Mouse (Mus musculus) liver, embryonic 16.5 days (tissue): ENCODE results near the gene Fam149b. TPM values are rescaled to one million over a fixed set of nuclear protein-coding genes. Genes with fewer than 3 reads are reported as not detected.
"Not testable (repeated sequence)": the region's sequence is repeated elsewhere in the genome, so short reads cannot be mapped to it uniquely, and the experiment has no call there.

Experiments
- ATAC-seq: fragments of 200-750 bp; cut with Nextera tagmentation; 2 replicates; pipeline ENCODE4 v1.8.0; 2017; ENCODE audit warnings: low read depth, mild to moderate bottlenecking, moderate number of reproducible peaks, moderate library complexity
- H3K27ac ChIP-seq: fragments of 300-500 bp; sonication (generic); 2 replicates; pipeline ENCODE4 v1.5.1; 2014; ENCODE audit warnings: mild to moderate bottlenecking, low read length
- H3K27me3 ChIP-seq: fragments of 300-500 bp; sonication (generic); 2 replicates; pipeline ENCODE4 v1.6.1; 2014; ENCODE audit warnings: low read depth, low read length, mixed read lengths; ENCODE audit not compliant: control insufficient read depth, insufficient read depth
- H3K36me3 ChIP-seq: fragments of 300-500 bp; sonication (generic); 2 replicates; pipeline ENCODE4 v1.6.1; 2014; ENCODE audit warnings: mild to moderate bottlenecking; ENCODE audit not compliant: control insufficient read depth, insufficient read depth
- H3K4me1 ChIP-seq: fragments of 300-500 bp; sonication (generic); 2 replicates; pipeline ENCODE4 v1.6.1; 2014; ENCODE audit warnings: low read depth, low read length, mixed read lengths; ENCODE audit not compliant: control insufficient read depth
- H3K4me2 ChIP-seq: fragments of 300-500 bp; sonication (generic); 2 replicates; pipeline ENCODE4 v1.6.1; 2014; ENCODE audit warnings: low read depth, low read length, mixed read lengths
- H3K4me3 ChIP-seq: fragments of 300-500 bp; sonication (generic); 2 replicates; pipeline ENCODE4 v1.5.1; 2014; ENCODE audit warnings: low read depth, mild to moderate bottlenecking, low read length
- H3K9ac ChIP-seq: fragments of 300-500 bp; sonication (generic); 2 replicates; pipeline ENCODE4 v1.6.1; 2014; ENCODE audit warnings: low read depth, low read length
- H3K9me3 ChIP-seq: fragments of 300-500 bp; sonication (generic); replicated peaks from 2 replicates; pipeline ENCODE4 v1.6.1; 2016; ENCODE audit warnings: low read length; ENCODE audit not compliant: control insufficient read depth
- WGBS: fragments of 180-500 bp; shearing (Covaris S2); extraction: QIAGEN DNeasy Blood & Tissue Kit; methylation state at CpG from one replicate; pipeline ENCODE4 v1.1.7; 2014; ENCODE audit not compliant: insufficient replicate concordance; 5-methylcytosine and 5-hydroxymethylcytosine counted together
- polyA plus RNA-seq: library from polyadenylated mRNA; unstranded; fragments of >200 nt; fragmentation: Nextera tagmentation; extraction: Ambion mirVana; gene quantifications from 2 replicates; pipeline ENCODE4 v1.2.1, GENCODE M21; 2015

Fam149b gene
- polyA plus RNA-seq, result 7.1 and 8.8 TPM in 2 replicates

DNA sequence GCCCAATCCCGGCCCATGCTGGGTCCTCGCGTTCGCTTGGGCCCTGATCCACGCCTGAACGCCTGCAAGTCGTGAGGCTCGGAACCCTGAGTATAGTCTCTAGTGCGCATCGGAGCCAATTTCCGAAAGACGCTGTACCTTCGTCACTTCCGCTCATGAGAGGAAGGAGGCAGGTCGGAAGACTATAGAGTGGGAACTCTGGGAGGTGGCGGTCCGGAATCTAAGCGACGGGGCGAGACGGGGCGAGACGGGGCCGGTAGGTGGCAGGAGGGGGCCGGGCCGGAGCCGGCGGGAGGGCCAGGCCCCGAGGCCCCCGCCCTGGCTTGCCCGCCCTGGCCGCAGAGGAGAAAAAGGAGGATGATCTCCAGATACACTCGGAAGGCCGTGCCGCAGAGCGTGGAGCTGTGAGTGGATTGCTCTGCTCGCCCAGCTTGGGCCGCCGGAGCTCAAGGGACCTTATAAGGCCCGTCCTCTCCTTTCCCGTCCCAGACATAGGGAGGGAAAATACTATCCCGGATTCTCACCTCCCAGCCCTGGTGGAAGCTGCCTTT, at the start of gene Fam149b, which contains the start of gene Ecd:
TSS of gene Fam149b (plus strand) at position 172 of the 551 bp plus-strand sequence.
TSS of gene Ecd (minus strand) at position 131 of the 551 bp plus-strand sequence.
- ATAC-seq, result peak; percentile 99

DNA sequence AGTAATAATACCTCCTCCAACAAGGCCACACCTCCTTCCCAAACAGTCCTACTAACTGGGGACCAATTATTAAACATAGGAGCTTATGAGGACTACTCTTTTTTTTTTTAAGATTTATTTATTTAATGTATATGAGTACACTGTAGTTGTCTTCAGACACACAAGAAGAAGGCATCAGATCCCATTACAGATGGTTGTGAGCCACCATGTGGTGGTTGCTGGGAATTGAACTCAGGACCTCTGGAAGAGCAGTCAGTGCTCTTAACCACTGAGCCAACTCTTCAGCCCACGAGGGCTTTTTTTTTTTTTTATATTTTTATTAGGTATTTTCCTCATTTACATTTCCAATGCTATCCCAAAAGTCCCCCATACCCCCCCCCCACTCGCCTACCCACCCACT, 42.9 kb upstream of the Fam149b start:
- not testable (repeated sequence) for H3K4me2 ChIP-seq, ATAC-seq, H3K27me3 ChIP-seq, H3K4me3 ChIP-seq, H3K36me3 ChIP-seq, H3K27ac ChIP-seq, H3K9me3 ChIP-seq, H3K4me1 ChIP-seq, H3K9ac ChIP-seq
- WGBS, result 40% methylated on average over 2 of the region's 2 CpGs

More for the DNA sequence above, at the start of gene Fam149b, which contains the start of gene Ecd:
- WGBS, result under 1% methylated on average over 42 of the region's 42 CpGs
- H3K9me3 ChIP-seq, result no peaks in the 10 kb centered on the region
- H3K4me1 ChIP-seq, result peaks cover 14% of the 10 kb centered on the region
- peak within 1 kb of the TSS; percentile 79 for H3K4me3 ChIP-seq
- H3K36me3 ChIP-seq, result peaks cover 3% of the 10 kb centered on the region; the same call in 1 of the 2 replicates
- H3K27me3 ChIP-seq, result no peaks in the 10 kb centered on the region
- H3K9ac ChIP-seq, result peak within 1 kb of the TSS; percentile 92
- H3K27ac ChIP-seq, result peak within 1 kb of the TSS; percentile 84
- H3K4me2 ChIP-seq, result peak within 1 kb of the TSS; percentile 53

GRCm38 (mm10) chr14:20315137-20315536, 32.8 kb upstream of the Fam149b start:
- Histone ChIP-seq H3K4me1 (no peaks in the 10 kb centered on the region), H3K9ac (no peak overlapping the region), H3K27ac (no peak overlapping the region), H3K27me3 (no peaks in the 10 kb centered on the region), H3K4me2 (no peak overlapping the region), H3K36me3 (peaks cover 2% of the 10 kb centered on the region), H3K9me3 (no peaks in the 10 kb centered on the region), H3K4me3 (no peak overlapping the region)
- WGBS, result 47% methylated on average over 1 of the region's 1 CpGs
- ATAC-seq, result no peak

DNA sequence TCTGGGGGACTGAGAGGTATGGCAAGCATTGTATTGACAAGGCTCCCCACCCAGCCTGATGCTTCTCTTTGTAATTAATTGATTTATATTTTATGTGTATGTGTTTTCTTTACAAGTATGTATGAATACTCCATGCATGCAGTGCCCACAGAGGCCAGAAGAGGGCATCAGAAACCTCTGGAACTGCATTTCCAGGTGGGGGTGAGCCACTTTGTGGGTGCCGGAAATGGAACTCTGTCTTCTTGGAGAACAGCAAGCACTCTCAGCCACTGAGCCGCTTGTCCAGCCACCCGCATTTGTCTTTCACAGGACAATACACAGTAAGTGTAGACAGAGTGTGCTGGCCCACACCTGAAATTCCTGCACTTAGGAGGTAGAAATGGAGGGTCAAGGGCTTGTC, 28.5 kb upstream of the Fam149b start:
- Histone ChIP-seq H3K9ac (no peak overlapping the region), H3K9me3 (no peaks in the 10 kb centered on the region), H3K4me3 (no peak overlapping the region), H3K27ac (no peak overlapping the region), H3K4me1 (no peaks in the 10 kb centered on the region), H3K4me2 (no peak overlapping the region), H3K36me3 (peaks cover 2% of the 10 kb centered on the region; the same call in 1 of the 2 replicates), H3K27me3 (no peaks in the 10 kb centered on the region)
- WGBS, result 76% methylated on average over 3 of the region's 3 CpGs
- ATAC-seq, result no peak

GRCm38 (mm10) chr14:20324196-20324595, 23.8 kb upstream of the Fam149b start:
- ATAC-seq, result no peak
- no peaks in the 10 kb centered on the region for H3K27me3 ChIP-seq
- H3K9ac ChIP-seq, result no peak overlapping the region
- H3K4me2 ChIP-seq, result no peak overlapping the region
- H3K4me1 ChIP-seq, result no peaks in the 10 kb centered on the region
- no peak overlapping the region for H3K27ac ChIP-seq
- peaks cover 16% of the 10 kb centered on the region for H3K36me3 ChIP-seq
- H3K9me3 ChIP-seq, result no peaks in the 10 kb centered on the region
- no peak overlapping the region for H3K4me3 ChIP-seq
- WGBS, result 87% methylated on average over 9 of the region's 9 CpGs

GRCm38 (mm10) chr14:20328474-20328873, 19.5 kb upstream of the Fam149b start:
- 84% methylated on average over 9 of the region's 9 CpGs for WGBS
- Histone ChIP-seq H3K9me3 (no peaks in the 10 kb centered on the region), H3K9ac (no peak overlapping the region), H3K27me3 (no peaks in the 10 kb centered on the region), H3K4me2 (no peak overlapping the region), H3K4me1 (no peaks in the 10 kb centered on the region), H3K36me3 (peaks cover 17% of the 10 kb centered on the region), H3K4me3 (no peak overlapping the region), H3K27ac (no peak overlapping the region)
- no peak for ATAC-seq

- Histone ChIP-seq H3K9me3 (no peaks in the 10 kb centered on the region), H3K4me1 (no peaks in the 10 kb centered on the region), H3K27me3 (no peaks in the 10 kb centered on the region), H3K27ac (no peak overlapping the region), H3K36me3 (peaks cover 24% of the 10 kb centered on the region), H3K4me2 (no peak overlapping the region), H3K9ac (no peak overlapping the region), H3K4me3 (no peak overlapping the region)
- no peak for ATAC-seq
- 75% methylated on average over 4 of the region's 4 CpGs for WGBS
Measured at GRCm38 (mm10) chr14:20331316-20331715, 16.6 kb upstream of the Fam149b start.

DNA sequence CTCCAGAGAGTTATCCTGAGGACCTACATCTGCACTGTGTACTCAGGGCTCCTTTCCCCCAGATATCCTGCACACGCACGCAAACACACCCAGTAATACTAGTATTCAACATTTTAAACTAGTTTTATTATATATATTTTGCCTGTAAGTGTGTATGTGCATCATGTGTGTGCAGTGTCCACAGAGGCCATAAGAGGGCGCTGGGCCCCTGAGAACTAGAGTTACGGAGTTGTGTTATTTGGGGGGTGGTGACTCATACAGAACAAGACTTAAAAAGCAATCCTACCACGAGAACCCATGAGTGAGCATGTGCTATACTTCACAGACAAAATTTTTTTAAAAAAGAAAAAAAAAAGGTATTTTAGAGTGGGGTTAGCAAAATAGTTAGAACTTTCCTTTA, 8.5 kb upstream of the Fam149b start:
- 80% methylated on average over 5 of the region's 5 CpGs for WGBS
- Histone ChIP-seq H3K4me3 (no peak overlapping the region), H3K9ac (no peak overlapping the region), H3K36me3 (peaks cover 24% of the 10 kb centered on the region), H3K27ac (no peak overlapping the region), H3K9me3 (no peaks in the 10 kb centered on the region), H3K27me3 (no peaks in the 10 kb centered on the region), H3K4me2 (no peak overlapping the region), H3K4me1 (no peaks in the 10 kb centered on the region; the same call in 1 of the 2 replicates)
- no peak for ATAC-seq

DNA sequence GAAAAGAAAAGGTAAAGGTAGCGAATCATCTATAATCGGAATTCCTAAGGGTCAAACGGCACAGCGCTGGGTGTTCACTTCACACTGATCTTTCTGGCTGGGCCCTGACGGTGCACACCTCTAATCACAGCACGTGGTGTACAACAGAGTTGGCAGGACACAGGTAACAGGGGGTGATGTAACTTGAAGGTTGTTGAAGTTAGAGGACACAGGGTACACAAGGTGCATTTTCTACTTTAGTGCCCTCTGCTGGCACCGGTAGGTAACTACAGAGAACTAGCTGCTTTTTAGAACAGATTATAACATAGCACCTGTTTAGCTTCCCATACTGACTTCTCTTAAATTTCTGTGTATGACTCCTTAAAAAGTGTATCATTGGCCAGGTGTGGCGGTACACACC, 7.8 kb upstream of the Fam149b start:
- H3K9ac ChIP-seq, result no peak overlapping the region
- no peaks in the 10 kb centered on the region for H3K9me3 ChIP-seq
- no peak overlapping the region for H3K4me3 ChIP-seq
- ATAC-seq, result 0 out of 2 replicates have a peak, but pooled peaks have one; percentile 30
- 79% methylated on average over 8 of the region's 8 CpGs for WGBS
- no peak overlapping the region for H3K27ac ChIP-seq
- peaks cover 23% of the 10 kb centered on the region for H3K36me3 ChIP-seq
- no peak overlapping the region for H3K4me2 ChIP-seq
- no peaks in the 10 kb centered on the region for H3K27me3 ChIP-seq
- H3K4me1 ChIP-seq, result no peaks in the 10 kb centered on the region; the same call in 1 of the 2 replicates
